Mouse (Mus musculus) hindbrain, embryonic 14.5 days (tissue): ENCODE results near the gene Cd164. TPM values are rescaled to one million over a fixed set of nuclear protein-coding genes. Genes with fewer than 3 reads are reported as not detected.

ENCODE experiments used
- ATAC-seq: fragments of 200-750 bp; cut with Nextera tagmentation; 2 replicates; pipeline ENCODE4 v1.8.0; 2017; ENCODE audit warnings: moderate number of reproducible peaks, mild to moderate bottlenecking, moderate TSS enrichment, moderate library complexity; ENCODE audit not compliant: low FRiP score
- DNase-seq: peaks from one replicate; pipeline ENCODE4 v3.0.0-alpha.2; 2015; ENCODE audit warnings: low spot score
- H3K27ac ChIP-seq: fragments of 300-500 bp; sonication (generic); 2 replicates; pipeline ENCODE4 v1.5.1; 2014; ENCODE audit warnings: mild to moderate bottlenecking, moderate library complexity
- H3K27me3 ChIP-seq: fragments of 300-500 bp; sonication (generic); 2 replicates; pipeline ENCODE4 v1.6.1; 2014; ENCODE audit warnings: mild to moderate bottlenecking, low read length, mixed read lengths; ENCODE audit not compliant: control insufficient read depth, insufficient read depth
- H3K36me3 ChIP-seq: fragments of 300-500 bp; sonication (generic); replicated peaks from 2 replicates; pipeline ENCODE4 v1.6.1; 2014; ENCODE audit not compliant: control insufficient read depth, insufficient read depth
- H3K4me1 ChIP-seq: fragments of 300-500 bp; sonication (generic); replicated peaks from 2 replicates; pipeline ENCODE4 v1.6.1; 2014; ENCODE audit warnings: antibody characterized with exemption, low read length, mixed read lengths; ENCODE audit not compliant: control insufficient read depth, insufficient read depth
- H3K4me2 ChIP-seq: fragments of 300-500 bp; sonication (generic); replicated peaks from 2 replicates; pipeline ENCODE4 v1.6.1; 2014; ENCODE audit warnings: mild to moderate bottlenecking, moderate library complexity
- H3K4me3 ChIP-seq: fragments of 300-500 bp; sonication (generic); replicated peaks from 2 replicates; pipeline ENCODE4 v1.5.1; 2014; ENCODE audit warnings: mild to moderate bottlenecking, low read length
- H3K9ac ChIP-seq: fragments of 300-500 bp; sonication (generic); 2 replicates; pipeline ENCODE4 v1.6.1; 2014
- H3K9me3 ChIP-seq: fragments of 300-500 bp; sonication (generic); 2 replicates; pipeline ENCODE4 v1.6.1; 2016; ENCODE audit warnings: low read length; ENCODE audit not compliant: control insufficient read depth
- WGBS: fragments of 180-500 bp; shearing (Covaris S2); extraction: QIAGEN DNeasy Blood & Tissue Kit; methylation state at CpG from one replicate; pipeline ENCODE4 v1.1.7; 2014; 5-methylcytosine and 5-hydroxymethylcytosine counted together
- polyA plus RNA-seq: library from polyadenylated mRNA; unstranded; fragments of >200 nt; fragmentation: Nextera tagmentation; extraction: Ambion mirVana; gene quantifications from 2 replicates; pipeline ENCODE4 v1.2.1, GENCODE M21; 2014

Cd164 gene
- polyA plus RNA-seq: 68.4 and 75.7 TPM in 2 replicates

DNA sequence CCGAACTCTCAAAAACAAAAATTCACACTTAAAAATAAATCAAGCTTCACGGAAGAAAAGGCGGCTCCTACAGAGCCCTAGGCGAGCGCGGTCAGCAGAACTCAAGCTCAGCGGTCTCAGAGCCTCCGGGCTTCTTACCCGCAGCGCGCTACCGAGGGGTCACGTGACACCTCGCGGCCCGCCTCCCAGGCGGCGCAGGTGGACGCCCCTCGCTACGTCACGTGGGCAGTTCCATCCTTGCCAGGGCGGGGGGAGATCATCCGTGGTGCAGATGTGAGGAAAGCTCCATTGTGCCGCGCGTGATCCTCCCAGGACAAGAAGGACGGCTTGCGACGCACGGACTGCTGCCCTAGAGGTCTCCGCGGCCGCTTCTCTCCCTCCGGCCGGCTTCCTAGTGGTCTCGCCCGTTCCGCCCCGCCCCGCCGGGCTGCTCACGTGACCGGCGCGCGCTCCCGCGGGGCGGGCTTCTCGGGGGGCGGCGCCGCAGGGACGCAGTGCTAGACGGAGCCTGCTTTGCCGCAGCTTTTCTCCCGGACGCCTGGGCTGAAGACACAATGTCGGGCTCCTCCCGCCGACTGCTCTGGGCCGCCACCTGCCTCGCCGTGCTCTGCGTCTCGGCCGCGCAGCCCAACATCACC, at the start of gene Cd164:
Gene Cd164 (plus strand): TSS at position 434 of the 638 bp plus-strand sequence.
- Histone ChIP-seq H3K4me1 (peaks cover 19% of the 10 kb centered on the region), H3K4me3 (peak within 1 kb of the TSS; percentile 94), H3K36me3 (peaks cover 6% of the 10 kb centered on the region; the same call in 1 of the 2 replicates), H3K27ac (peak within 1 kb of the TSS; percentile 98), H3K9me3 (no peaks in the 10 kb centered on the region), H3K27me3 (no peaks in the 10 kb centered on the region), H3K4me2 (peak within 1 kb of the TSS; percentile 81), H3K9ac (peak within 1 kb of the TSS; percentile 87)
- ATAC-seq: peak; percentile 94
- WGBS: under 1% methylated on average over 69 of the region's 69 CpGs
- DNase-seq: peak; percentile 93

DNA sequence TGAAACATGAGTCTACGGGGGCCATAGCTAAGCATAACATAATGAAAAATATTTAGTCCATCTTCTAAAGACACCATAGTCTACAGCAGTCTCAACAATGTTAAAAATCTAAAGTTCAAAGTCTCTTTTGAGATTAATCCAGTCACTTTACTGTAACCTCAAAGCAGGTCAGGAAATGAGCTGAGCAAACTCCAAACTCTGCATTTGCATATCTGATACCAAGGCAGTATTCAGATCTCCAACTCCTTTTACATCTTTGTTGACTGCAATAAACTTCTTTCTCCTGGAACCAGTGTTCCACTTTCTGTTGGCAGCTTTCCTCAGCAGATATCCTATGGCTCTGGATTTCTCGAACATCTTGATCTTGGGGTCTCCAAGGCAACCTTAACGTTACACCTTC, 48.5 kb upstream of the Cd164 start:
- WGBS: 88% methylated on average over 3 of the region's 3 CpGs

DNA sequence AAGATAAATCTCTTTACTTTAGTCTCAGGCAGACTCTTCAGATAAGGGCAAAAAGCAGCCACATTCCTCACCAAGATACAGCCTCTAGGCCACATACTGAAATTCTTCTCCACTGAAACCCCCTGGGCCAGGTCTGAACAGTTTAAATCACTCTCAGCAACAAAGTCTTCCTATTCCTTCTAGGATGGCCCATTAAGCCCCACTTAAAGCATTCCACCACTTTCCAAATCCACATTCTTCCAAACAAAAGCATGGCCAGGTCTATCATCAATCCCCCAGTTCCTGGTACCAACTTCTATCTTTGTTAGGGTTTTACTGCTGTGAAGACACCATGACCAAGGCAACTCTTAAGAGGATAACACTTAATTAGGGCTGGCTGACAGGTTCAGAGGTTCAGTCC, 46.7 kb upstream of the Cd164 start:
- ATAC-seq: no peak
- Histone ChIP-seq H3K4me3 (no peak overlapping the region), H3K4me2 (no peak overlapping the region)

More for the DNA sequence above, 48.5 kb upstream of the Cd164 start:
- Histone ChIP-seq H3K4me3 (no peak overlapping the region), H3K27ac (no peak overlapping the region), H3K9ac (no peak overlapping the region), H3K36me3 (peaks cover 13% of the 10 kb centered on the region), H3K4me1 (0 out of 2 replicates have a peak, but pooled peaks cover under 1% of the 10 kb centered on the region), H3K4me2 (no peak overlapping the region), H3K27me3 (no peaks in the 10 kb centered on the region), H3K9me3 (no peaks in the 10 kb centered on the region)
- ATAC-seq: no peak
- DNase-seq: no peak

DNA sequence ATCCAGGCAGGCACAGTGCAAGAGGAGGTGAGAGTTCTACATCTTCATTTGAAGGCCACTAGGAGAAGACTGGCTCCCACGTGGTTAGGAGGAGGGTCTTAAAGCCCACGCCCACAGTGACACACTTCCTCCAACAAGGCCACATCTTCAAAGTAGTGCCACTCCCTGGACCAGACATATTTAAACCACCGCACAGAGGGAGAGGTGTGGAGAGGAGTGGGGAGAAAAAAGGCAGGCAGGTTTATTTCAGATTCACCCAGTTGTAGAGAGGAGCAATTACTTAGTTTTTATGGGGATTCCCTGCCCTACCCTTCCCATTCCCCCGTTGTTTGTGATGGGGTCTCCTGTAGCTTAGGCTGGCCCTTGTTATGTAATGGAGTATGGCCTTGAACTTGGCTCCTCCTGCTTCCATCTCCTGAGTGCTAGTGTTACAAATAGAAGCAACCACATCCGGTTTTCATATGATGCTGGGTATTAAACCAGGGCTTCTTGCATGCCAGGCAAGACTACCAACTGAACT, 46.2 kb upstream of the Cd164 start:
- H3K27me3 ChIP-seq: no peaks in the 10 kb centered on the region
- H3K4me3 ChIP-seq: no peak overlapping the region
- ATAC-seq (no peak), DNase-seq (no peak)
- H3K9ac ChIP-seq: no peak overlapping the region
- 74% methylated on average over 5 of the region's 5 CpGs for WGBS
- H3K4me2 ChIP-seq: no peak overlapping the region
- no peaks in the 10 kb centered on the region for H3K9me3 ChIP-seq
- H3K4me1 ChIP-seq: peaks cover 13% of the 10 kb centered on the region; the same call in 1 of the 2 replicates
- H3K36me3 ChIP-seq: no peaks in the 10 kb centered on the region
- no peak overlapping the region for H3K27ac ChIP-seq

More for the DNA sequence above, 46.7 kb upstream of the Cd164 start:
- no peaks in the 10 kb centered on the region for H3K9me3 ChIP-seq
- H3K36me3 ChIP-seq: no peaks in the 10 kb centered on the region
- no peak overlapping the region for H3K27ac ChIP-seq
- no peak overlapping the region for H3K9ac ChIP-seq
- H3K27me3 ChIP-seq: no peaks in the 10 kb centered on the region
- peaks cover 13% of the 10 kb centered on the region; the same call in 1 of the 2 replicates for H3K4me1 ChIP-seq
- no peak for DNase-seq

DNA sequence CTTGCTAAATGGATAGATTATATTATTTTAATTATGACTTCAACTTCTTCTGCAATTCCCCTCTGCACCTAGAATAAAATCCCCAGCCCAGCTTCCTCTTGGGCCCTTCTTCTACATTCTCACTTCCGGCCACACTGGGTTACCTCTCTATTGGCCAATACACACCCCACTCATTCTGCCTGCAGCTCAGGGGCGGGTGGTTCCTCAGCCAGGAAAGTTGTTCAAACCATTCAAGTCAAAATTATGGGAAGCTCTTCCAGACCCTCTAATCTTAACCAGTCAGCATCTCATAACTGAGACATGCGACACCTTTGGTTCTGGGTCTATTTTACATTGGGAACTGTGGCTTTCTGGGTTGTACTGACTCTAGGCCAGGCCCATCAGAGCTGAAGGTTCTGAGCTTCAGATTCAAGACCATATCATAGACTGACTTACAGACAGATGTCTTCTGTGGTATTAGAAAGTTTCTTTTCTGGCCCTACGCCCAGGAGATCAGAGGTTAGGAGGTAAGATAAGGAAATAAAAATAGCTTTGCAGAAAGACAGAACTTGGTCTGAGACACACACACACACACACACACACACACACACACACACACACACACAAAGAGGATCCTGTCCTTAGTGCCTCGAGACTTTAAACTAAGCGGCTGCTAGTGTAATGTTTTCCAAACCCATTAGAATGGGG, 45.3 kb upstream of the Cd164 start:
- H3K27ac ChIP-seq: no peak overlapping the region
- no peaks in the 10 kb centered on the region for H3K9me3 ChIP-seq
- H3K4me1 ChIP-seq: peaks cover 13% of the 10 kb centered on the region; the same call in 1 of the 2 replicates
- H3K9ac ChIP-seq: no peak overlapping the region
- ATAC-seq (no peak), DNase-seq (no peak)
- H3K36me3 ChIP-seq: no peaks in the 10 kb centered on the region
- no peaks in the 10 kb centered on the region for H3K27me3 ChIP-seq
- H3K4me3 ChIP-seq: no peak overlapping the region
- no peak overlapping the region for H3K4me2 ChIP-seq
- 89% methylated on average over 6 of the region's 6 CpGs for WGBS

DNA sequence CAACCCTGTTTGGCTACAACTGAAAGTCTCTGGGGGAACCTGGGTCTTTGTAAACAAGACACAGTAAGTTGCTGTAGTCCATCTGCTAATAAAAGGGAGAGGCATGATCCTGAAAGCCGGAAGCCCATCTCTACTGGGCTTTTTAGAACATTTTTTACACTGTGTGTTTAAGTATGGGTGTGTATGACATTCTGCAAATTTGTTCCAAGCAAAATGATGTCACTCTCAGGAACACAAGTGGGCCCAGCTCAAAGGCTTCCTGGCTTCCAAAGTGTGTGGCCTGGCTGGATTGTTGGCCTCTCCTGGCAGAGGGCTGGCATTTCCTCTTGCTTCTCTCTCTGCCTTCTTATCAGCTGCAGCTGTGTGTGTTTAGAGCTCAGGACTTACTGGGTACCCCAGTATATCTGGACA, 44.2 kb upstream of the Cd164 start:
- DNase-seq (no peak), ATAC-seq (no peak)
- no peaks in the 10 kb centered on the region for H3K27me3 ChIP-seq
- no peak overlapping the region for H3K9ac ChIP-seq
- no peak overlapping the region for H3K4me3 ChIP-seq
- H3K27ac ChIP-seq: no peak overlapping the region
- H3K4me1 ChIP-seq: peaks cover 13% of the 10 kb centered on the region; the same call in 1 of the 2 replicates
- no peaks in the 10 kb centered on the region for H3K36me3 ChIP-seq
- H3K4me2 ChIP-seq: no peak overlapping the region
- WGBS: 85% methylated on average over 1 of the region's 1 CpGs
- H3K9me3 ChIP-seq: no peaks in the 10 kb centered on the region

DNA sequence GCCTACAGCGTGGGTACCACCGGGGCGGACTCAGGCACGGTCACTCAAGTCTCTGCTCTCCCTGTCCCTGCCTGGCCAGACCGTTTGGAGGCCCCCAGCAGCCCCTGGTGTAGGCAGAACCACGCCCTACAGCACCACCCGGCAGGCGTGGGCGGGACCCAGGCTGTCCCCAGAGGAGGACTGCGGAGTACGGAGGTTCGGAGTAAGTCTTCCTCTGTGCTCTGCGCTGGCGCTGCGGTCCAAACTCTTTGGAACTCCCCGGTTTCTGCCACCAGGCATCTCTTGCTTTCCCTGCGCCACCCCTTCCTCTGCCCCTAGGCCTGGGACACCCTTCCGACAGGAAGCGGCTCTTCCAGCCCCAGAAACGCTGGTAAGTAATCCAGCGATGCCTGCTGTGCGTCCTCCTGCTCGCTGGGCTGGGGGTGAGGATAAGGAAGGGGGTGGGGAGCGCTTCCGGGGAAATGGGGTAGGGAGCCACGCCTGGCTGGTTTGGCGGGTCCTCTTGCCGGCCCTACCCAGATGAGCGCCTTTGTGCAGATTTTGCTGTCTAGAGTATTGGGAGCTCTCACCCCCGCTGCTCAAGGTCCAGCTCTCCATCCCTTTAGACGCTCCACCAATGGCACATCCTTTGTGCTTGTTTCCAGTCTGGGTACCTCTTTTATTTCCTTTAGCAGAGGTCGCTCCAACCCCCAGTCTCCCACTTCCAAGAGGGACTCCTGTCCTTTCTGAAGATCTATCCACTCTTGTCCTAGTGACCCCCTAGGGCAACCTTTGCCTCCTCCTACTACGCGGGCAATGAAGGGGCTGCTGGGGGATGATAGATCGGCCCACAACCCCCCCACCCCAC, 42.8 kb upstream of the Cd164 start, which contains the start of gene Mical1:
Gene Mical1 (plus strand): TSS at position 144 of the 847 bp plus-strand sequence.
- no peaks in the 10 kb centered on the region for H3K36me3 ChIP-seq
- under 1% methylated on average over 35 of the region's 35 CpGs for WGBS
- peak; percentile 72 for ATAC-seq
- H3K4me3 ChIP-seq: peak within 1 kb of the TSS; percentile 49
- no peaks in the 10 kb centered on the region for H3K27me3 ChIP-seq
- H3K4me1 ChIP-seq: peaks cover 13% of the 10 kb centered on the region; the same call in 1 of the 2 replicates
- H3K9me3 ChIP-seq: no peaks in the 10 kb centered on the region
- peak within 1 kb of the TSS; percentile 67 for H3K9ac ChIP-seq
- peak within 1 kb of the TSS; percentile 86 for H3K4me2 ChIP-seq
- peak within 1 kb of the TSS; percentile 77 for H3K27ac ChIP-seq
- peak; percentile 32 for DNase-seq

DNA sequence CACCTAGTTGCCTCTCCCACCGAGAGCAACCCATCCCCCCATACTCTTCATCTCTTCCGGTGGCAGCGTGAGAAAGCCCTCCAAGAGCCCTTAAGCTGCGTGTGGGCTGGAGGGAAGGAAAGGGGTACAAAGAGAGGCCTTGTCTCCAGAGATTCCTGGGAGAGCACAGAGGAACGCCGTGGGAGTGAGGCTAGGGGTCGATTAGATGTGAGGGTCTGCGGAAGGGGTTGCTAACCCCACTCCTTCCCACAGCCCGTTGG, 42.3 kb upstream of the Cd164 start:
- no peaks in the 10 kb centered on the region for H3K9me3 ChIP-seq
- peak overlapping the region; percentile 77 for H3K27ac ChIP-seq
- H3K27me3 ChIP-seq: no peaks in the 10 kb centered on the region
- peak overlapping the region; percentile 86 for H3K4me2 ChIP-seq
- peak; percentile 58 for DNase-seq
- ATAC-seq: peak; percentile 12; the same call in 1 of the 2 replicates
- peak overlapping the region; percentile 49 for H3K4me3 ChIP-seq
- peak overlapping the region; percentile 67 for H3K9ac ChIP-seq
- WGBS: under 1% methylated on average over 9 of the region's 9 CpGs
- H3K36me3 ChIP-seq: peaks cover 4% of the 10 kb centered on the region; the same call in 1 of the 2 replicates
- peaks cover 13% of the 10 kb centered on the region; the same call in 1 of the 2 replicates for H3K4me1 ChIP-seq
